Mouse (Mus musculus): ENCODE measurements around the gene Letm1.

Gene Letm1

GRCm38 (mm10) chr5:33782345-33782998 is at the start of gene Letm1:
Gene Letm1, minus strand, starts transcription at chr5:33782817.
- WGBS: under 1% methylated on average over 64 of the region's 65 CpGs

GRCm38 (mm10) chr5:33830832-33831231 is 48.2 kb upstream of the Letm1 start:
- 70% methylated on average over 1 of the region's 1 CpGs for WGBS

GRCm38 (mm10) chr5:33829958-33830357 is 47.3 kb upstream of the Letm1 start:
- WGBS: 90% methylated on average over 3 of the region's 3 CpGs

- WGBS: 73% methylated on average over 8 of the region's 8 CpGs
These were observed 45.5 kb upstream of the Letm1 start for GRCm38 (mm10) chr5:33828107-33828506.

GRCm38 (mm10) chr5:33822456-33822855 is 39.8 kb upstream of the Letm1 start:
- 22% methylated on average over 3 of the region's 3 CpGs for WGBS

- 24% methylated on average over 2 of the region's 2 CpGs for WGBS
These were observed 39.3 kb upstream of the Letm1 start for GRCm38 (mm10) chr5:33821901-33822427.

- under 1% methylated on average over 111 of the region's 121 CpGs for WGBS
These were observed 38.4 kb upstream of the Letm1 start for GRCm38 (mm10) chr5:33820733-33821621.

- 1% methylated on average over 125 of the region's 136 CpGs for WGBS
These were observed 37.5 kb upstream of the Letm1 start, which contains the start of gene Nsd2 for GRCm38 (mm10) chr5:33819876-33820732. Gene Nsd2, plus strand, starts transcription at chr5:33820725.

GRCm38 (mm10) chr5:33819141-33819875 is 36.7 kb upstream of the Letm1 start:
- WGBS: 7% methylated on average over 9 of the region's 9 CpGs

- 43% methylated on average over 5 of the region's 5 CpGs for WGBS
These were observed 35.5 kb upstream of the Letm1 start for GRCm38 (mm10) chr5:33818104-33818503.

GRCm38 (mm10) chr5:33816008-33816725 is 33.5 kb upstream of the Letm1 start:
- 87% methylated on average over 6 of the region's 6 CpGs for WGBS

- WGBS: 86% methylated on average over 4 of the region's 4 CpGs
These were observed 28.9 kb upstream of the Letm1 start for GRCm38 (mm10) chr5:33811519-33811918.

- WGBS: 89% methylated on average over 2 of the region's 2 CpGs
These were observed 20.7 kb upstream of the Letm1 start for GRCm38 (mm10) chr5:33803337-33803736.

- 79% methylated on average over 5 of the region's 5 CpGs for WGBS
These were observed 9.5 kb upstream of the Letm1 start for GRCm38 (mm10) chr5:33791912-33792643.

GRCm38 (mm10) chr5:33782999-33783390 is 378 bp upstream of the Letm1 start:
- WGBS: 6% methylated on average over 6 of the region's 6 CpGs

- WGBS: 3% methylated on average over 11 of the region's 11 CpGs
These were observed 663 bp downstream of the Letm1 start for GRCm38 (mm10) chr5:33781964-33782344.

- 94% methylated on average over 8 of the region's 8 CpGs for WGBS
These were observed 39.1 kb downstream of the Letm1 start for GRCm38 (mm10) chr5:33743481-33743880.

GRCm38 (mm10) chr5:33740548-33740947 is 42.1 kb downstream of the Letm1 start:
- 92% methylated on average over 4 of the region's 4 CpGs for WGBS

- 16% methylated on average over 7 of the region's 7 CpGs for WGBS
These were observed 44.7 kb downstream of the Letm1 start for GRCm38 (mm10) chr5:33737903-33738321.

GRCm38 (mm10) chr5:33736230-33736629 is 46.4 kb downstream of the Letm1 start:
- 89% methylated on average over 9 of the region's 9 CpGs for WGBS

Data from cerebral cortex, adult 2 months (tissue).